Mouse (Mus musculus) inflammation-experienced regulatory T-cells, adult 6 months (primary cell): ENCODE results near the gene Hist1h2ag. TPM values are rescaled to one million over a fixed set of nuclear protein-coding genes. Genes with fewer than 3 reads are reported as not detected.

Experiments used
- ATAC-seq: one replicate; pipeline ENCODE4 v1.8.0; 2017
- polyA plus RNA-seq, 3 experiments: library from polyadenylated mRNA; unstranded; fragments of 100-300 nt; shearing (Covaris generic); gene quantifications; one replicate each; pipeline ENCODE4 v1.2.1; 2017

Hist1h2ag gene
- polyA plus RNA-seq, 3 experiments from 2014 or later: 3.9 to 4.5 TPM; not detected in 1

DNA sequence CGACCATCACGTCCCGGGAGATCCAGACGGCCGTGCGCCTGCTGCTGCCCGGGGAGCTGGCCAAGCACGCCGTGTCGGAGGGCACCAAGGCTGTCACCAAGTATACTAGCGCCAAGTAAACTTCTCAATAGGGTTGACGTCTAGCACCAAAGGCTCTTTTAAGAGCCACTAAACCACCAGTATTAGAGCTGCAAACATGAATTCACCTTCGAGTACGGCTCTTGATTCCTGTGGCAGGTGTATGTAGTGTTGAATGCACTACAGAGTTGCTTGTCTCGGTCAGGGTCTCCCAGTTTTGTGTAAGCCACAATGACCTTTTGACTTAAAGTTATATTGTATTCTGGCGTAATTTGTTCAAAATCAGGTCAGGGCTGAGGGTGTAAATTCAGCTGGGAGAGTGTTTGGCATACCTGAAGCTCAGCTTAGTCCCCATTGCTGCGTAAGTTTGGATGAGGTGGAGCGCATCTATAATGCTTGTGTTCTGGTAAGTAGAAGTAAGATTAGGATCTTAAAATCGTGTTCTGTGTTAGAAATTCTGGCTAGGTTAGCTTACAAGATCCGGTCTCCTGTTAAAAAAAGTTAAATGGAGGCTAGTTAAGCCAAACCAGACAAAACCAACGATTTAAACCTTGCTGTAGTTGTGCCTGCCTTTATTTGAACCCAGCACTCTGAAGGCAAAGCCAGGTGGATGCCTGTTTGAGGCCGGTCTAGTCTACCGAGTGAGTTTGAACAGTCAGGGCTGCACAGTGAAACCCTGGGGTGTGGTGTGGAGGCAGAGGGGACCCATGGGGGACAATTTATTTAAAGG, 6.4 kb downstream of the Hist1h2ag start:
- no peak for ATAC-seq

DNA sequence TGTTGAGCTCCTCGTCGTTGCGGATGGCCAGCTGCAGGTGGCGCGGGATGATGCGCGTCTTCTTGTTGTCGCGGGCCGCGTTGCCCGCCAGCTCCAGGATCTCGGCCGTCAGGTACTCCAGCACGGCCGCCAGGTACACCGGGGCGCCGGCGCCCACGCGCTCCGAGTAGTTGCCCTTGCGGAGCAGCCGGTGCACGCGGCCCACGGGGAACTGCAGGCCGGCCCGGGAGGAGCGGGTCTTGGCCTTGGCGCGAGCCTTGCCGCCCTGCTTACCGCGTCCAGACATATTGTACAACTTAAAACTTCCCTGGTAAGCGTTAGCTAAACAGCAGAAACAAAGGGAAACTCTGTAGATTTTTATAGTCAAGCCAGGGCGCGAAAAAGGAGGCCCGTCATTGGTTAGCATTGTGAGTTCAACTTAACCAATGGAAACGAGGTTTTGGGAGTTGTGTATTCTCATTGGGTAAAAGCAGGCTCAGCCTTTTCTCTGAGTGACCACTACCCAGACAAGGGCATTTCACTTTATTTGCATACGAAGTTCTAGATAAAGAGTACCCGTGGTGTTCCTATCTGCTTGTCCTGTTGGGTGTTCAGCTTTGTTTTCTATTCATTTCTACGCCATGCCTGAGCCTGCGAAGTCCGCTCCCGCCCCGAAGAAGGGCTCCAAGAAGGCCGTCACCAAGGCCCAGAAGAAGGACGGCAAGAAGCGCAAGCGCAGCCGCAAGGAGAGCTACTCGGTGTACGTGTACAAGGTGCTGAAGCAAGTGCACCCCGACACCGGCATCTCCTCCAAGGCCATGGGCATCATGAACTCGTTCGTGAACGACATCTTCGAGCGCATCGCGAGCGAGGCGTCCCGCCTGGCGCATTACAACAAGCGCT, 7.2 kb downstream of the Hist1h2ag start, which contains the start of the genes Hist1h2ah and Hist1h2bk:
Gene Hist1h2ah (minus strand): TSS at position 302 of the 882 bp plus-strand sequence.
Gene Hist1h2bk (plus strand): TSS at position 604 of the 882 bp plus-strand sequence.
- peak; percentile 100 for ATAC-seq

DNA sequence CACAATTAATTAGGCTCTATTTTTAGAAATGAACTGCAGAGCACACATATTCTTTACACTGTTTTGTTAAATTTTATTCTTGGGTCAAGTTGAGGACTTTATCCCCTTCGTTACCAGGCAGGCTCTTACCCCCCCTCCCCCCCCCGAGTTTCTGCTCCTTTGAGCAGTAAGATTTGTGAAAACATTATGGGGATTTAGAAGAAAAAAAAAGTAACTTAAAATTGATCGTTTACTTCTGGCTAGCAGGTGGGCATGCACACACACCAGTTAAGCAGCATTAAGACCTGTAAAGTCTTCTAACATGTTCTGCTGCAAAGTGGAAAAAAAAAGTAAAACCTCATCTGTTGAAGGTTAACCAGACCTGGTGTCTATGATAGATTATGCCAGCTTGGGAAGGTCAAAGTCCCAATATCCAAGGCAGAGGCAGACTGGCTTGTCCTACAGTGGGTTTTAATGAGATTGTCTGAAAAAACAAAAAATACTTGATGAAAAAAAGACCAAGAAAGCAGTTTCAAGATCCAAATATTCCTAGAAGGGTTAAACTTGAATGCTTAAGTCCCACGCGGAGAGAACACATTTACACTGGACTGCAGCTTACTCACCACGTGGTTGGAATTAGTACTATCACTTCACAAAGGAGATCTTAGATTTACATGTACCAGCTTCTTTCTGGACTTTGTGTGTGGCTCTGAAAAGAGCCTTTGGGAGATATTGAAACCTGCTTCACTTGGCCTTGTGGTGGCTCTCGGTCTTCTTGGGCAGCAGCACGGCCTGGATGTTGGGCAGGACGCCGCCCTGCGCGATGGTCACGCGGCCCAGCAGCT, 8.1 kb downstream of the Hist1h2ag start:
- no peak for ATAC-seq

DNA sequence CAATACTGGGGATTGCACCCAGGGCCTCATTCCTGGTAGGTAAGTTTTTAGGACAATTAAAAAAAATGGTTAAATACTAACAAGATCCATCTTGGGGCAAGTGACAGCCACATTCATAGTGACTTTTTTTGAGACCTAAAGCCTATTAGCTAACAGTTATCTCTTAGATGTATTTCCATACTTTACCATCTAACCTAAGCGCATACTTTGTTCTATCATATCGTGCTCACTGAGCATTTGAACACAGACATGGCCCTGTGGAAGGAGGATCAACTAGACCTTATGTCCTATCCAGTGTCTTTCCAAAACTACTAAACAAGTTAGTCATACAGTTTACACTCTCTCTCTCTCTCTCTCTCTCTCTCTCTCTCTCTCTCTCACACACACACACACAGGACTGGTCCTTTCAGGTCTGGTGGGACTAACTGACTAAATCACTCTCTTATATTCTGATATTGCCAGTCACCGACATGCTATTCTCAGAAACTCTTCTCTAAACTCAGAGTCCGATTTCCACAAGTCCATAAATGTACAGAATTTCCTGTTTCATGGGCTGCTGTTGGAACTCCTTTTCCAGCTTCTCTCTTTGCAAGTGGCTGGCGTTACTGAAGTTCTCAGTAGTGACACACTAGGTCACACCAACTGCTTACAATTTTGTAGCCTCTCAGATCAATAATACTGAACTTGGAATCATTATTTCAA, 8.9 kb downstream of the Hist1h2ag start:
- ATAC-seq: no peak

DNA sequence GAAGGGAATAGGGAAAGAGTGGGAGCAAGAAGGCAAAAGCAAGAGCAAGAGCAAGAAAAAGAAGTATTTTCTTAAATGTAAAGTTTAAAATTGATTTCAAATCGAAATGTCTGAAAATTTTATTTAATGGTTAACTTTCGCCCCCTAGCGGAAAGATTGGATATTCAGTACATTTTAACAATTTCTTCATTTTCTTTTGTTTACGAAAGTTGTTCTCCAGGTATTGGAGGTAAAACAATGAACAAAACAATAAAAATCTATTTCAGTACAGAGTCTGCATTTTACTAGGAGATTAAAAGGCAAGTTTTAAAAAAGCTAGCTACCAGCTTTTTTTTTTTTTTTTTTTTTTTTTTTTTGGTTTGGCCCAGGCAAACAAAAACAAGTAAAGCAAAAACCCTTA, 12.3 kb downstream of the Hist1h2ag start:
- ATAC-seq: no peak

DNA sequence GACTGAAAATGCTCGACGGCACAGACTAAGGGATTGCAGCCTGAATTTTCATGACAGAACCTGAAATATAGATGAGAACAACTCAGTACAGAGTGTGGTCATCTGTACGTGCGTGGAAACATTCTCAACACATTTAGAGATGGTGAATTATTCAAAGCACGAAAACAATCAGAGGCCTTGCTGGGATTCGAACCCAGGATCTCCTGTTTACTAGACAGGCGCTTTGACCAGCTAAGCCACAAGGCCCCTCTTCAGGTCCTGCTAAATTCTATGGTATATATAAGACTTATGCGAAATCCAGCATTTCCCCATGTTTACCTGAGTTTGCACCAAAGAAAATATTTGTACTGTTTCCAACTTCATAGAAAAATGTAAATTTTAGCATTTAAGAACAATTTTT, 12.8 kb downstream of the Hist1h2ag start:
- ATAC-seq: no peak

DNA sequence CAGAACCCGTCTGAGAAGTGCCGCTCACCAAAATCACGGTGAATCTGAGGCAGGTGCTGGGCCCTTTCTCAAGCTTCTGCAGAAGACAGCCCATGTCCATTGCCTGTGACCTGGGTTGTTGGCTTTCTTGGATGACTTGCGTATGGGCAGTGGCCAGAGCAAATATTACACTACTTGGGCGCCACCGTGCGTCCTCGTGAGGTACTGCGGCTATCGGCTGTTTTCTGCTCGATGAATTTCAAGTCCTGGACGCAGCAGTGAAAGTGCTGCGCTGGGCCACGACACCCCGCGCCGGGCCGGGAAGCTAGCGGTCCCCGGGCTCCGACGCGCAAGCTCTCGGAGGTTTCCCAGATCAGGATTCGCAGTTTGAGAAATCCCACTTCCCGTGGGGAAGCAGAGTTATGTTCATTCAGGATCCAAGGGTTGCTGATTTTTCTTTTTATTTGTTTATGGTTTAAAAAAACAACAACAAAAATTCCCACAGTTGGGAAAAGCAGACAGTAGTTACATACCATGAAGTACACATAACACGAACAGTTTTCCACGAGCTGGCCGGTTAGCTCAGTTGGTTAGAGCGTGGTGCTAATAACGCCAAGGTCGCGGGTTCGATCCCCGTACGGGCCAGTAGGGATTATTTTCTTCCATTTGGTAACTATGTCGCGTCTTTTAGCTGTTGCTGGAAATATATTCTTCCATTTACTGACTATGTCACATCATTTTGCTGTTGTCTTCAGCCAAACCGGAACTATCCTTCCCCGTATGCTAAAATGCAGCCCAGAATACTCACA, 13.9 kb downstream of the Hist1h2ag start:
- ATAC-seq: peak; percentile 78

- peak; percentile 61 for ATAC-seq
Measured at GRCm38 (mm10) chr13:22026058-22027031, 16.4 kb downstream of the Hist1h2ag start.

- peak; percentile 35 for ATAC-seq
Measured at GRCm38 (mm10) chr13:22022241-22022640, 20.5 kb downstream of the Hist1h2ag start.

DNA sequence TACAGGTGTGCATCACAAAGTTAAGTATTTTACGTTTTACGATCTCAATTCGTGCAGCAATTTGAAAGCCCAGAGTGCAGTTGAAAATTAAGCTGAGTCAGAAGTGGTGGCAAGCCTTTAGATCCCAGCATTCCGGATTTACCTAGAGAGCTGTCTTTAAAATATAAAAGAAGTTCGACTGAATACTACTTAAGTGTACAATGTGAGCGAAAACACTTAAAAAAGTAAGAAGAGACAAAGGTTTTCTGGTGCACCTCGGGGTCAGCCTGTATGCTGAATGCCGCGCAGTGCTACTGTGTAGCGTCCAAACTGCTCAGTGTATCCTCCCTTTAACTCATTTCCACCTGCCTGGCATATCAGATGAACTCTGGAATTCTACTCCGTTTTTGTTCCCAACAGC, 21.2 kb downstream of the Hist1h2ag start:
- ATAC-seq: no peak

DNA sequence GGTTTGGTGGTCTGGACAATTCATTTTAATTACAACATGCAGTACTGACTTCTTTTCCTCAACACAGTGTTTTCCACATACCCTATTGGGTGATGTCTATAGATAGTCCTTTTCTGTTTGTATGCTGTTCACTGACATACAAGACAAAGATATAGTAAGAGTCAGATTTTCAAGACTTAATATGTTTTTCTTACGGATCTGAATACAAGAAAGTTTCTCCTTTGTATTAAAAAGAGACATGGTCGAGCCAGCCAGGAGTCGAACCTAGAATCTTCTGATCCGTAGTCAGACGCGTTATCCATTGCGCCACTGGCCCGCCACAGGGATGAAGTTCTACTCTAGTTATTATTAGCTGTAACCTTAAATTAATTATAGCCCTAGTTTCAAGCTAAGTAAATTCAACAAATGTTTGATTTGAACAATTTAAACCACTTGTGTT, 21.8 kb downstream of the Hist1h2ag start:
- ATAC-seq: peak; percentile 27

GRCm38 (mm10) chr13:22019934-22020835, 22.6 kb downstream of the Hist1h2ag start:
- peak; percentile 47 for ATAC-seq

- peak; percentile 86 for ATAC-seq
Measured at GRCm38 (mm10) chr13:22015479-22016450, 27.0 kb downstream of the Hist1h2ag start.

- ATAC-seq: no peak
Measured at GRCm38 (mm10) chr13:22014411-22014845, 28.3 kb downstream of the Hist1h2ag start.

DNA sequence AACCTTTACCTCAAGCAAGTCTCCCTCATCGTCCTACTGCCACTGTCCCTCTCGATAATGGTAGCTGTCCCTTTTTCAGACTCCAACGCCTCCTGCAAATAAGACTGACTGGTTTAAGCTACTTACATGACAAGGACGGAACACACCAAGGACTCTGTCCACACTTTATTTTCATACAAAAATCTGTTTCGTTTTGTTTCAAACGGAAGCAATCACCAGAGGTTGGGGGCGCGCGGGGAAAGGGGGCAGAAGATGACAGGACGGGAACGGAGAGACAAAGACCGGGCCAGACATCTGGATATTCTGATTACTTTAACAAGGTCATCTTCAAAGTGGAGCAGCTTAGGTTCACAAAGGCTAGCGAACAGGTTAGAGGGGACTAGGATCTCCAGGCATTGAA, 29.0 kb downstream of the Hist1h2ag start:
- ATAC-seq: no peak

DNA sequence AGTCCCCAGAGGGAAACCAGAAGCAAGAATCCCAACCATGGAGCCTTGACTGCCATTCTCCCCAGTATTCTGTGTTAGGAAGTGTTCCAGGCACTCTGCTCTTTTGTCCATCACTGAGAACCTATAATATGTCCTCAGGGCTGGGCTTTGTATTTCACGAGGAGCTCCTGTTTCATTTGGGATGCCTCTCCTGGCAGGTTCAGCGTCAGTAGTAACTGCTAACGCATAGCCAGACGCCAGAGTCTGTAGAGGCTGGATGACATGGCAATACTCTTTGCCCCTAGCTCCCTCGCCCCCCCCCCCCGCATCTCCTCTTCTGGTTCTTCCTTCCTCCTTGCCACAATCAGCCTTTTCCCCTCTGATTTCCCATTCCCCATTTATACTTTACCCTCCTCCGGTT, 33.1 kb downstream of the Hist1h2ag start, which contains the start of gene Prss16:
Gene Prss16 (minus strand): TSS at position 101 of the 400 bp plus-strand sequence.
- ATAC-seq: no peak

GRCm38 (mm10) chr13:22008707-22009106, 34.0 kb downstream of the Hist1h2ag start:
- ATAC-seq: no peak
